Mouse (Mus musculus): ENCODE measurements around the gene Tbce. TPM values are rescaled to one million over a fixed set of nuclear protein-coding genes. Genes with fewer than 3 reads are reported as not detected.
"Not testable (repeated sequence)": the region's sequence is repeated elsewhere in the genome, so short reads cannot be mapped to it uniquely, and the experiment has no call there.

Tbce gene
- polyA plus RNA-seq, 1 experiment from 2014 or later = 25.6 TPM

DNA sequence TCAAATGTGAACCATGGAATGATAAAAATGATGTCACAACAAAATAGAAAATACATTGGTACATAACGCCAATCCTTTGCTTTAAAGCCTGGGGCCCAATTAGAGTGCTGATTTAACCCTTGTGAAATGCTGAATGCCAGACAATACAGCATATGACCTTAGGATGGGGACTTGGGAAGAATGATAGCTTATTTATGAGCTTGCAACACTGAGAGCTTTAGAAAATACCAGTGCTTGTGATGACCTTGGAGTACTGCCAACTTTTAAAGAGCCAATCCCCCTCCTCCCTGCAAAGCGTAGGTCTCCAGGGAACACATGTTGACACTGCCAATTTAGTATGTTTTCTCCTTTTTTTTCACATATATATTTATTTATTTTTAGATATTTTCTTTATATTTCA is 36.7 kb downstream of the Tbce start:
- no peak; the same call in 1 of the 2 replicates for ATAC-seq (ENCODE audit: low read depth)
- peaks cover 44% of the 10 kb centered on the region for H3K36me3 ChIP-seq (ENCODE audit: control insufficient read depth, insufficient read depth)
- H3K4me1 ChIP-seq (ENCODE audit: control insufficient read depth, low read depth, low read length) = no peaks in the 10 kb centered on the region
- H3K4me3 ChIP-seq (ENCODE audit: low read depth, low read length) = no peak overlapping the region
- H3K9me3 ChIP-seq (replicated peaks; ENCODE audit: control insufficient read depth, low read length) = no peaks in the 10 kb centered on the region
- H3K27me3 ChIP-seq (ENCODE audit: control insufficient read depth, insufficient read depth, low read depth, low read length) = no peaks in the 10 kb centered on the region
- WGBS (ENCODE audit: insufficient replicate concordance) = 66% methylated on average over 2 of the region's 2 CpGs
- H3K4me2 ChIP-seq (ENCODE audit: low read depth, low read length) = no peak overlapping the region
- H3K9ac ChIP-seq (ENCODE audit: low read depth, low read length) = no peak overlapping the region
- H3K27ac ChIP-seq (ENCODE audit: low read length) = no peak overlapping the region

DNA sequence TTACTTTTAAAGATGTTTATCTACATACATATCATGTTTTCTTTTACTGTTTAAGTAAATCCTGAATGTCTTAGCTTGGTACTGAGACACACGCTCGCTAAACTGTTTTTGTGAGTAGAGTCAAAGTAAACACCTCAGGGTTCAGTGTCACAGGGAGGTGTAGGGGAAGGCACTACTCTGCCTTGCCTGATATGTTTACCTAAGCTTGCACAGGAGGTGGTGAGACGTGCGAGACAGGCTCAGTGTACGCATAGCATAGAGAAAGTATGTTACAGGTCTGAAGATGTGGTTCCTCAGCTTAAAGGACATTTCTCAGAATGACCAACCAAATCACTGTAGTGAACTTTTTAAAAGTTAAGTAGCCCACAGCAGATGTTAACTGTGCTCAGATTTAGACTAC is 42.0 kb downstream of the Tbce start:
- Histone ChIP-seq H3K4me1 (ENCODE audit: control insufficient read depth, low read depth, low read length) (no peaks in the 10 kb centered on the region), H3K36me3 (ENCODE audit: control insufficient read depth, insufficient read depth) (peaks cover 61% of the 10 kb centered on the region), H3K4me3 (ENCODE audit: low read depth, low read length) (no peak overlapping the region), H3K9ac (ENCODE audit: low read depth, low read length) (no peak overlapping the region), H3K27ac (ENCODE audit: low read length) (no peak overlapping the region), H3K27me3 (ENCODE audit: control insufficient read depth, insufficient read depth, low read depth, low read length) (no peaks in the 10 kb centered on the region), H3K9me3 (replicated peaks; ENCODE audit: control insufficient read depth, low read length) (no peaks in the 10 kb centered on the region), H3K4me2 (ENCODE audit: low read depth, low read length) (no peak overlapping the region)
- WGBS (ENCODE audit: insufficient replicate concordance) = 67% methylated on average over 5 of the region's 5 CpGs
- peak; percentile 85 for ATAC-seq (ENCODE audit: low read depth)

GRCm38 (mm10) chr13:13995046-13995445 is 44.4 kb downstream of the Tbce start:
- no peak overlapping the region for H3K9ac ChIP-seq (ENCODE audit: low read depth, low read length)
- 80% methylated on average over 5 of the region's 5 CpGs for WGBS (ENCODE audit: insufficient replicate concordance)
- H3K36me3 ChIP-seq (ENCODE audit: control insufficient read depth, insufficient read depth) = peaks cover 50% of the 10 kb centered on the region
- no peak overlapping the region for H3K27ac ChIP-seq (ENCODE audit: low read length)
- no peaks in the 10 kb centered on the region for H3K4me1 ChIP-seq (ENCODE audit: control insufficient read depth, low read depth, low read length)
- no peak for ATAC-seq (ENCODE audit: low read depth)
- H3K27me3 ChIP-seq (ENCODE audit: control insufficient read depth, insufficient read depth, low read depth, low read length) = no peaks in the 10 kb centered on the region
- H3K4me3 ChIP-seq (ENCODE audit: low read depth, low read length) = no peak overlapping the region
- H3K9me3 ChIP-seq (replicated peaks; ENCODE audit: control insufficient read depth, low read length) = no peaks in the 10 kb centered on the region
- H3K4me2 ChIP-seq (ENCODE audit: low read depth, low read length) = no peak overlapping the region

- Histone ChIP-seq H3K4me3 (ENCODE audit: low read depth, low read length) (no peak overlapping the region), H3K9me3 (replicated peaks; ENCODE audit: control insufficient read depth, low read length) (no peaks in the 10 kb centered on the region), H3K36me3 (ENCODE audit: control insufficient read depth, insufficient read depth) (peaks cover 36% of the 10 kb centered on the region), H3K9ac (ENCODE audit: low read depth, low read length) (no peak overlapping the region), H3K27ac (ENCODE audit: low read length) (no peak overlapping the region), H3K4me2 (ENCODE audit: low read depth, low read length) (no peak overlapping the region), H3K27me3 (ENCODE audit: control insufficient read depth, insufficient read depth, low read depth, low read length) (no peaks in the 10 kb centered on the region), H3K4me1 (ENCODE audit: control insufficient read depth, low read depth, low read length) (no peaks in the 10 kb centered on the region)
- WGBS (ENCODE audit: insufficient replicate concordance) = 73% methylated on average over 3 of the region's 3 CpGs
- no peak for ATAC-seq (ENCODE audit: low read depth)
These were observed 46.4 kb downstream of the Tbce start for GRCm38 (mm10) chr13:13993041-13993440.

DNA sequence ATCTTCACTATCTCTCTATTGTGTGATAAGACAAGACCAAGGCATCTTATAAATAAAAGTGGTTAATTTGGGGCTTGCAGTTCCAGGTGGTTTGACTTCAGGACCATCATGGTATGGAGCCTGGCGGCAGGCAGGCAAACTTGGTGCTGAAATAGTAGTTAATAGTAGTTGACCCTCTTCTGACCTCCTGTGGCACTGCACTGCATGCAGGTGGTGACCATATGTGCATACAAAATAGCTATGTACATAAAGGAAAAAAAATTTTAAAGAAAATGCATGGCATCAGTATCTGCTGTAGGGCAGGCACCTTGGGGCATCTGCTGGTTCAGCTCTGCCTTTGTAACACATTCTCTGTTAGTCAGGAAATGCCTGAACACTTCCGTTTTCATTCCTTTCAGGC is 49.0 kb downstream of the Tbce start:
- no peak overlapping the region for H3K4me3 ChIP-seq (ENCODE audit: low read depth, low read length)
- 84% methylated on average over 2 of the region's 2 CpGs for WGBS (ENCODE audit: insufficient replicate concordance)
- no peaks in the 10 kb centered on the region for H3K27me3 ChIP-seq (ENCODE audit: control insufficient read depth, insufficient read depth, low read depth, low read length)
- no peak for ATAC-seq (ENCODE audit: low read depth)
- no peak overlapping the region for H3K9ac ChIP-seq (ENCODE audit: low read depth, low read length)
- no peaks in the 10 kb centered on the region for H3K9me3 ChIP-seq (replicated peaks; ENCODE audit: control insufficient read depth, low read length)
- no peak overlapping the region for H3K4me2 ChIP-seq (ENCODE audit: low read depth, low read length)
- H3K27ac ChIP-seq (ENCODE audit: low read length) = no peak overlapping the region
- H3K4me1 ChIP-seq (ENCODE audit: control insufficient read depth, low read depth, low read length) = no peaks in the 10 kb centered on the region
- peaks cover 15% of the 10 kb centered on the region for H3K36me3 ChIP-seq (ENCODE audit: control insufficient read depth, insufficient read depth)

- ATAC-seq (ENCODE audit: low read depth) = no peak
- H3K4me1 ChIP-seq (ENCODE audit: control insufficient read depth, low read depth, low read length) = no peaks in the 10 kb centered on the region
- WGBS (ENCODE audit: insufficient replicate concordance) = 81% methylated on average over 2 of the region's 2 CpGs
- H3K4me2 ChIP-seq (ENCODE audit: low read depth, low read length) = no peak overlapping the region
- H3K4me3 ChIP-seq (ENCODE audit: low read depth, low read length) = no peak overlapping the region
- no peak overlapping the region for H3K9ac ChIP-seq (ENCODE audit: low read depth, low read length)
- no peaks in the 10 kb centered on the region for H3K27me3 ChIP-seq (ENCODE audit: control insufficient read depth, insufficient read depth, low read depth, low read length)
- no peaks in the 10 kb centered on the region for H3K9me3 ChIP-seq (replicated peaks; ENCODE audit: control insufficient read depth, low read length)
- no peak overlapping the region for H3K27ac ChIP-seq (ENCODE audit: low read length)
- H3K36me3 ChIP-seq (ENCODE audit: control insufficient read depth, insufficient read depth) = peaks cover 6% of the 10 kb centered on the region
These were observed 50.3 kb downstream of the Tbce start for GRCm38 (mm10) chr13:13989135-13989534.

DNA sequence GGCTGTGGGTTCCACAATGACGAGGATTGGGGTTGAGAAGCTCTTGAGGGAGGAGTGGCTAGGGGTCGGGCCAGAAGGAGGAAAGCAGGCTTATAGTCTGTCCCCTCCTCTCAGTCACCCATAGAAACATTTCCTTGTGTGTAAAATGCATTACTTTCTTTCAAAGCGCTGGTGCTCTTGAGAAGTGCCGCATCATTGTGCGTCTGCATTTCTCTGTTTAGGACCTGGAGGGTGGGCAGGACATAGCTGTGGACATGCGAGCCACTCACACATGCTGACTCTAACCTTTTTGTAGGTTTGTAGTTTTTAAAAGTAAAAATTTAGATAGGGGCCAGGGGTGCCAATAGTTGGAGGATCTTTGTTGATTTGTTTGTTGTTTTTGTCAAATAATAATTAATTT is 55.9 kb downstream of the Tbce start:
- no peak overlapping the region for H3K9ac ChIP-seq (ENCODE audit: low read depth, low read length)
- 73% methylated on average over 6 of the region's 6 CpGs for WGBS (ENCODE audit: insufficient replicate concordance)
- H3K9me3 ChIP-seq (replicated peaks; ENCODE audit: control insufficient read depth, low read length) = no peaks in the 10 kb centered on the region
- no peaks in the 10 kb centered on the region for H3K27me3 ChIP-seq (ENCODE audit: control insufficient read depth, insufficient read depth, low read depth, low read length)
- ATAC-seq (ENCODE audit: low read depth) = no peak
- H3K36me3 ChIP-seq (ENCODE audit: control insufficient read depth, insufficient read depth) = no peaks in the 10 kb centered on the region; the same call in 1 of the 2 replicates
- H3K27ac ChIP-seq (ENCODE audit: low read length) = no peak overlapping the region
- no peaks in the 10 kb centered on the region for H3K4me1 ChIP-seq (ENCODE audit: control insufficient read depth, low read depth, low read length)
- no peak overlapping the region for H3K4me2 ChIP-seq (ENCODE audit: low read depth, low read length)
- H3K4me3 ChIP-seq (ENCODE audit: low read depth, low read length) = no peak overlapping the region

GRCm38 (mm10) chr13:13981842-13982241 is 57.6 kb downstream of the Tbce start:
- not testable (repeated sequence) for H3K27me3 ChIP-seq (ENCODE audit: control insufficient read depth, insufficient read depth, low read depth, low read length); H3K4me2 ChIP-seq (ENCODE audit: low read depth, low read length); H3K36me3 ChIP-seq (ENCODE audit: control insufficient read depth, insufficient read depth); H3K4me1 ChIP-seq (ENCODE audit: control insufficient read depth, low read depth, low read length); H3K9ac ChIP-seq (ENCODE audit: low read depth, low read length); H3K9me3 ChIP-seq (replicated peaks; ENCODE audit: control insufficient read depth, low read length); H3K27ac ChIP-seq (ENCODE audit: low read length); ATAC-seq (ENCODE audit: low read depth); H3K4me3 ChIP-seq (ENCODE audit: low read depth, low read length)
- 56% methylated on average over 1 of the region's 1 CpGs for WGBS (ENCODE audit: insufficient replicate concordance)

GRCm38 (mm10) chr13:13969796-13970195 is 69.6 kb downstream of the Tbce start:
- H3K27me3 ChIP-seq (ENCODE audit: control insufficient read depth, insufficient read depth, low read depth, low read length) = no peaks in the 10 kb centered on the region
- no peak overlapping the region for H3K4me3 ChIP-seq (ENCODE audit: low read depth, low read length)
- peaks cover 27% of the 10 kb centered on the region for H3K4me1 ChIP-seq (ENCODE audit: control insufficient read depth, low read depth, low read length)
- peaks cover 9% of the 10 kb centered on the region for H3K36me3 ChIP-seq (ENCODE audit: control insufficient read depth, insufficient read depth)
- H3K9me3 ChIP-seq (replicated peaks; ENCODE audit: control insufficient read depth, low read length) = no peaks in the 10 kb centered on the region
- no peak overlapping the region for H3K4me2 ChIP-seq (ENCODE audit: low read depth, low read length)
- H3K27ac ChIP-seq (ENCODE audit: low read length) = no peak overlapping the region
- H3K9ac ChIP-seq (ENCODE audit: low read depth, low read length) = no peak overlapping the region
- no peak for ATAC-seq (ENCODE audit: low read depth)
- WGBS (ENCODE audit: insufficient replicate concordance) = 36% methylated on average over 1 of the region's 1 CpGs

All from liver, embryonic 16.5 days (tissue).